Mouse (Mus musculus): Measurements from ENCODE around the gene Crebrf. TPM values are rescaled to one million over a fixed set of nuclear protein-coding genes. Genes with fewer than 3 reads are reported as not detected.

The Crebrf gene
- polyA plus RNA-seq, 1 experiment from 2014 or later, result 10.2 TPM

DNA sequence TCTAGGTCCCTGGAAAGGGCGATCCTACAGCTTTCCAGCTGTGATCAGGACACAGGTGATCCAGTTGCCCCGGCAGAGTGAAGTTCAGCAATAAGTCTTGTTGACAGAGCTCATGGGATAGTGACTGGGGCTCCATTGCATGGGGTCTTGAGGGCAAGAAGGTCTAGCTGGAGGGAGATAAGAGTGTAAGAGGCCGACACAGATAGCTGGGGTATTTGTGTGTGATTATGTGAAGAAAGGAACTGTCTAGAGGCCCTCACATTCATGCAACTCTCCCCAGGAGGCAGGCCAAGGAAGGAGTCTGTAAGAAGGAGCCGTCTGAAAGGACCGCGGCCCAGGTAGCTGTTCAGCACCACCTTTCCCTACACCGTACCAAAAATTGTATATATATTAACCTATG is 8.4 kb upstream of the Crebrf start:
- H3K27ac ChIP-seq (replicated peaks), result no peak overlapping the region
- no peak overlapping the region for H3K4me3 ChIP-seq
- H3K4me2 ChIP-seq, result no peak overlapping the region
- peaks cover 10% of the 10 kb centered on the region for H3K36me3 ChIP-seq
- peaks cover 58% of the 10 kb centered on the region for H3K4me1 ChIP-seq
- H3K9ac ChIP-seq, result no peak overlapping the region
- WGBS, result 51% methylated on average over 7 of the region's 7 CpGs
- ATAC-seq (ENCODE audit: extremely low read depth, insufficient number of reproducible peaks, low FRiP score, low TSS enrichment), result no peak
- H3K27me3 ChIP-seq (replicated peaks), result no peaks in the 10 kb centered on the region
- no peaks in the 10 kb centered on the region for H3K9me3 ChIP-seq

DNA sequence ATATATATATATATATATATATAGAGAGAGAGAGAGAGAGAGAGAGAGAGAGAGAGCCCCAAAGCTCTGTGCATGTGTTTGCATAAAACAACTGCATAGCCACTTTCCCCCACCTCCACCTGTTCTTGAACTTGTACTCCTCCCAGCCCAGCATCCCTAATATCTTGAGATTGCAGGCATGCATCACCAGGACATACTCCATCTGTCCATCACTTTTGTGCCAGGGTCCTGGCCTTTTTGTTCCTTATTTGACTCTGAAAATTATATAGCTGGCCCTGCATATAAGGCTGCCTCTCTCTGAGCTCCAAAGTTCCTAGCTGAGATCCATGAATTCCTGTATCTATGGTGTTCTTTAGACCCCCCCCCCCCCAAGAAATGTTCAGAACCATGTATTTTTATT is 7.0 kb upstream of the Crebrf start:
- Histone ChIP-seq H3K4me2 (no peak overlapping the region), H3K27me3 (replicated peaks) (no peaks in the 10 kb centered on the region), H3K36me3 (peaks cover 7% of the 10 kb centered on the region), H3K4me1 (peaks cover 45% of the 10 kb centered on the region), H3K9ac (no peak overlapping the region), H3K9me3 (no peaks in the 10 kb centered on the region), H3K27ac (replicated peaks) (no peak overlapping the region), H3K4me3 (no peak overlapping the region)
- ATAC-seq (ENCODE audit: extremely low read depth, insufficient number of reproducible peaks, low FRiP score, low TSS enrichment), result no peak

DNA sequence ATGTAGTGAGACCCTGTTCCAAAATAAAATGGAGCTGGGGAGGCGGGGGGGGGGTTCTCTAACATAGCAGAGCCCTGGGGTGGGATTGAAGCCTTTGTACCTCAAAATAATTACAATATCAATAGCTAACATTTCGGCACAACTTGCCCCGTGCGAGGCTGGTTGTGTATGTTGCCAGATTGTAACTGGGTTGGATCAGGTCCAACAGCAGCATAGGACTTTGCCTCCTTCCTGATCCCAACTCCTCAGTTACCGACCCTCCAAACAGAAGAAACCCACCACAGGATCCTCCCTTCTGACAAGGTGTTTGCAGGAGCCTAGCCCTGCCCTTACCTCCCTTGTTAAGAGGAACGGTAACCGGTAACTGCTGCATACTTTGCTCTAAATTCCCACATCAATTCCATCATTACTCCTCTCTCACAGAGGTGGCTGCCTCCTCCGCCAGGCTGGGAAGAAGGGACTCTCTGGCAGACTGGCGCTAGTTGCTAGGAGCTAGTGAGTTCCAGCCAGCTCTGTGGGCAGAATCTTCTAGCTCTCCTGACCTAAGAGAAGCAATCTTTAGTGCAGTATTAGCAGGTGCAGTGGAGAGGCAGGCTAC is 6.4 kb upstream of the Crebrf start:
- no peaks in the 10 kb centered on the region for H3K27me3 ChIP-seq (replicated peaks)
- peaks cover 47% of the 10 kb centered on the region for H3K4me1 ChIP-seq
- H3K4me3 ChIP-seq, result no peak overlapping the region
- no peak for ATAC-seq (ENCODE audit: extremely low read depth, insufficient number of reproducible peaks, low FRiP score, low TSS enrichment)
- H3K36me3 ChIP-seq, result peaks cover 6% of the 10 kb centered on the region
- H3K9me3 ChIP-seq, result no peaks in the 10 kb centered on the region
- peak overlapping the region; percentile 66 for H3K27ac ChIP-seq (replicated peaks)
- 48% methylated on average over 9 of the region's 9 CpGs for WGBS
- 0 out of 2 replicates have a peak overlapping the region, but pooled peaks have one; percentile 1 for H3K9ac ChIP-seq
- no peak overlapping the region for H3K4me2 ChIP-seq

DNA sequence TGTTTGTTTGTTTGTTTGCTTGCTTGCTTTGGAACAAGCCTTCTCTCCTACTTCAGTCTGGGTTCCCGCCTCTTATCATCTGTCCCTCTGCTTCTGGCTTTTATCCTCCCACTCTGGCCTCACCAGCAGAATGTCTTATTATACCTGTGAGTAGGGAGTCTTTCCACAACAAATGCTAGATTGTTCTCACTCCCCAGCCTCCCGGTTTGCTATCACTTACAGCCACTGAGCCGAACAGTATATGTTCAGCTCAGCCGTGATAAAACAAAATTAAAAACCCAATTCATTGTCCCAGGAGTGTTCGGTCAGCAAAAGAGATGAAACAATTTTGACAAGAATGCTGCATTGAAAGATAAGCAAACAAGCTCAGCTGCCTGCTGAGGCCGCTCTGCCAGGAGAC is 5.4 kb upstream of the Crebrf start:
- H3K4me2 ChIP-seq, result peak overlapping the region; percentile 13
- ATAC-seq (ENCODE audit: extremely low read depth, insufficient number of reproducible peaks, low FRiP score, low TSS enrichment), result no peak
- H3K27ac ChIP-seq (replicated peaks), result peak overlapping the region; percentile 66
- H3K36me3 ChIP-seq, result no peaks in the 10 kb centered on the region
- H3K4me3 ChIP-seq, result no peak overlapping the region
- H3K9me3 ChIP-seq, result no peaks in the 10 kb centered on the region
- peaks cover 56% of the 10 kb centered on the region for H3K4me1 ChIP-seq
- no peaks in the 10 kb centered on the region for H3K27me3 ChIP-seq (replicated peaks)
- H3K9ac ChIP-seq, result peak overlapping the region; percentile 56
- 16% methylated on average over 6 of the region's 6 CpGs for WGBS

DNA sequence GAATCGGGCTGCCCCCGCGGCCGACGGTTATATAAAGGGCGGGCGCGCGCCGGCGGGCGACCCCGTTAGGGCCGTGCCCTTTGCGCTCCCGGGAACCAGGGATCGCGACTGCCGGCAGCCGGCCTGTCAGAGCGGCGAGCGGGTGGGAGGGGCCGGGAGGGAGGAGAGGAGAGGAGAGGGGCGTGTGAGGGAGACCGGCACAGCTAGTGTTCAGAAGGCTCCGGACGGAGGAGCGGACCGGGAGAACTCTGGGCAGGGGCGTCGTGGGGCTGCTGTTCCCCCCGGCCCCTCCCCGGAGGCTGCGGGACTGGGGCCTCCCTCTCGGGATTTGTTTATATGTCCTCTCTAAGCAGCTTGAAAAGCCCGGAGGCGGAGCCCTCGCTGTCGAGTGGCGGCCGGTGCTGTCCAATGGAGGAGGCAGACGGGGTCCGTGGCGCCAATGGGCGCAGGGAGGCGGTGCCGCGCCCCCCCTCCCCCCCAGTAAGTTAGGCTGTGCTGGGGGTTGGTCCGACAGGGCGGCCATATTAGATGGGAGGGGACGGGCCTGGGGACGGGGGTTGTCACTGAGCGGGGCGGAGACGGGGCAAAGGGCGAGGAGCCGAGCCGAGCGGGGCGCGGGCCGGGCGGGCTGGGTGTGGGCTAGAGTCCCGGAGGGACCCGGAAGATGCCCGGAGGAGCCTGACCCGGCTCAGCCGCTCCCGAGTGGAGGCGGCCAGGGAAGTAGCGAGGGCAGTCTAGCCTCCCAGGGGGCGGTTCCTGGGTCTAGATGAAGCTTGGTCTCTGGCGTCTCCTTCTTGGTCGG is 667 bp downstream of the Crebrf start:
- peak overlapping the region; percentile 92 for H3K27ac ChIP-seq (replicated peaks)
- WGBS, result under 1% methylated on average over 45 of the region's 75 CpGs
- peak overlapping the region; percentile 91 for H3K9ac ChIP-seq
- H3K9me3 ChIP-seq, result no peaks in the 10 kb centered on the region
- peak overlapping the region; percentile 86 for H3K4me3 ChIP-seq
- H3K27me3 ChIP-seq (replicated peaks), result no peaks in the 10 kb centered on the region
- peak; percentile 95 for ATAC-seq (ENCODE audit: extremely low read depth, insufficient number of reproducible peaks, low FRiP score, low TSS enrichment)
- peak overlapping the region; percentile 83 for H3K4me2 ChIP-seq
- H3K4me1 ChIP-seq, result peaks cover 24% of the 10 kb centered on the region
- peaks cover 3% of the 10 kb centered on the region; the same call in 1 of the 2 replicates for H3K36me3 ChIP-seq

DNA sequence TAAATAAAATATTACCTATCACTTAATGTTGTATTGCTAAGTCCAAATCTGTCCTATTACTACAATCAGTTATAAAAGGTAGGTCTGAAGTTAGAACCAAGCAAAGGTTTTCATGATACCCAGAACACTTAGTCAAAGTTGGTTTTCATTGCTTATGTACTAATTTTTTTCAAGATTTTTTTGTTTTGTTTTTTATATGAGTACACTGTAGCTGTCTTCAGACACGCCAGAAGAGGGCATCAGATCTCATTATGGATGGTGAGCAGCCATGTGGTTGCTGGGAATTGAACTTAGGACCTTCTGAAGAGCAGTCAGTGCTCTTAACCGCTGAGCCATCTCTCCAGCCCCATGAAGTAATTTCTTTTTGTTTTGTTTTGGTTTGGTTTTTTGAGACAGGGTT is 2.4 kb downstream of the Crebrf start:
- no peak overlapping the region for H3K4me3 ChIP-seq
- H3K9ac ChIP-seq, result no peak overlapping the region
- 65% methylated on average over 2 of the region's 2 CpGs for WGBS
- peaks cover 3% of the 10 kb centered on the region; the same call in 1 of the 2 replicates for H3K36me3 ChIP-seq
- H3K27ac ChIP-seq (replicated peaks), result no peak overlapping the region
- H3K9me3 ChIP-seq, result no peaks in the 10 kb centered on the region
- no peak overlapping the region for H3K4me2 ChIP-seq
- ATAC-seq (ENCODE audit: extremely low read depth, insufficient number of reproducible peaks, low FRiP score, low TSS enrichment), result no peak
- no peaks in the 10 kb centered on the region for H3K27me3 ChIP-seq (replicated peaks)
- H3K4me1 ChIP-seq, result peaks cover 21% of the 10 kb centered on the region

DNA sequence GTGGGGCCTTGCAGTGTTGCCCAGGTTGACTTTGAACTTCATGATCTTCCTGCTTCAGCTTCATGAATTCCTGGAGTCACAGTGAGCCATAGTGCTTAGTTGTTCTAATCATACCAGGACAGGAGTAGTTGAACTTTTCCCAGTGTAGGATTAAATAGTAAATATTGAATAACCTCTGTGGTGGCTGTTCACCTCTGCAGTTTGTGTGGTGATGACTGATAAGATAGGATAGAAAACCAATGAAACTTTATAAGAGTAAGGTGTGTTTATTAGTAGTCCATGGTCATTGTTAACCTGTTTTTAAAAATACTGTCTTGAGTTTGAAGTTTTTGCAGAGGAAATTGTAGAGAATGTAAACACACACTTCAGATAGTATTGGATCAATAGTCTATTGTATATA is 4.0 kb downstream of the Crebrf start:
- Histone ChIP-seq H3K27me3 (replicated peaks) (no peaks in the 10 kb centered on the region), H3K9me3 (no peaks in the 10 kb centered on the region), H3K4me1 (peaks cover 16% of the 10 kb centered on the region), H3K4me2 (no peak overlapping the region), H3K9ac (no peak overlapping the region), H3K36me3 (peaks cover 3% of the 10 kb centered on the region; the same call in 1 of the 2 replicates), H3K27ac (replicated peaks) (no peak overlapping the region), H3K4me3 (no peak overlapping the region)
- ATAC-seq (ENCODE audit: extremely low read depth, insufficient number of reproducible peaks, low FRiP score, low TSS enrichment), result no peak

DNA sequence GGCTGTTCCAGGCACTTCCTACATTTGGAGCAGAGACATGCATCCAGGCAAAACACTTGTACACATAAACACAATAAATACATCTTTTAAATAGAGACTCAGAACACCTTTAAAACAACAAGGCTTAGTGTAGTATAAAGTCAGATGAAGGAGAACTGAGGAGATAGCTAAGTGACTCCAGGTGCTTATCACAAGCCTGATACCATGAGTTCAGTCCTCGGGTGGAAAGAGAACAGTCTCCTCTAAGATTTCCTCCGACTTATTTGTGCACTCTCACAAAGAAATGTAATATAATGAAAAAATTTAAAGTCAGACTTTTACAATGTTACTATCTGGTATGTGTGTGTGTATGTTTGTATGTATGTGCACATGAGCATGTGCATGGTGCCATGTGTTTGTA is 6.4 kb downstream of the Crebrf start:
- no peak for ATAC-seq (ENCODE audit: extremely low read depth, insufficient number of reproducible peaks, low FRiP score, low TSS enrichment)
- Histone ChIP-seq H3K9ac (no peak overlapping the region), H3K4me2 (no peak overlapping the region), H3K36me3 (peaks cover 3% of the 10 kb centered on the region; the same call in 1 of the 2 replicates), H3K27ac (replicated peaks) (no peak overlapping the region), H3K9me3 (no peaks in the 10 kb centered on the region), H3K4me1 (peaks cover 13% of the 10 kb centered on the region), H3K4me3 (no peak overlapping the region), H3K27me3 (replicated peaks) (no peaks in the 10 kb centered on the region)
- WGBS, result 30% methylated on average over 2 of the region's 2 CpGs

DNA sequence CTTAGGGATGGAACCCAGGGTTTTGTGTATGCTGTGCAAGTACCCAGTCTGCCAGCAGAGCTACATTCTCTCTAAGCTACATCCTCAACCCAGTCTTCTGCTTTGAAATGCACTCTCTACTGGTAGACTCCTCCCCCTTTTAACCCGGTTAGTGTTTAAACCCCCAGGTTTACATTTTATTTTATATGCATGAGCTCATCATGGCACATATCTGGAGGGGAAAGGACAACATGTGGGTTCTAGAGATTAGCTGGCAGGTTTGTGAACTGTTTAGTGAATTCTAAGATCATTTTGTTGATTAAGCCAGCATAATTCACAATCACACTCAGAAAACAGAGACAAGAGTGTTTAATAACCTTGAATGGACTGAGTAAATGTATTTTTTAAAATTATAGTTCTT is 9.3 kb downstream of the Crebrf start:
- H3K27me3 ChIP-seq (replicated peaks), result no peaks in the 10 kb centered on the region
- H3K4me2 ChIP-seq, result no peak overlapping the region
- H3K4me3 ChIP-seq, result no peak overlapping the region
- no peaks in the 10 kb centered on the region for H3K9me3 ChIP-seq
- peaks cover 13% of the 10 kb centered on the region for H3K4me1 ChIP-seq
- H3K9ac ChIP-seq, result no peak overlapping the region
- H3K27ac ChIP-seq (replicated peaks), result no peak overlapping the region
- 36% methylated on average over 1 of the region's 1 CpGs for WGBS
- no peak for ATAC-seq (ENCODE audit: extremely low read depth, insufficient number of reproducible peaks, low FRiP score, low TSS enrichment)
- peaks cover 3% of the 10 kb centered on the region; the same call in 1 of the 2 replicates for H3K36me3 ChIP-seq

DNA sequence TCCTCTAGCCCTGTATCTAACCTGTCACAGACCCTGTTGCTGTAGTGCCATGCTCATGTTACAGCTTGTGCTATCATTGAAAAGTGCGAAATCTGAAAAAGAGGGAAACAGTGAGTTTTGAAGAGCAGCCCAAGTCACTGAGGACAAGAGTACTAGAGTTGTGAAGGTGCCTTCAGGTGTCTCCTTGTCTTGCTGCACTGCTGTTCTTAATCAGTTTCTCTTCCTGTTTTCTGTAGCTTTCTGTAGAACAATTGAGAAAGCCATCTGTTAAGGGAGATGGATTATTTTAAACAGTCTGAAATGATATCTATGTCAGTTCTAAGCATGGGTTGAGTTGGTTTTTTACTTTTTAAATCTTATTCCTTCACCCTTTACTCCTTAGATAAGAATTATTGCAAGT is 11.2 kb downstream of the Crebrf start:
- WGBS, result 48% methylated on average over 1 of the region's 1 CpGs

DNA sequence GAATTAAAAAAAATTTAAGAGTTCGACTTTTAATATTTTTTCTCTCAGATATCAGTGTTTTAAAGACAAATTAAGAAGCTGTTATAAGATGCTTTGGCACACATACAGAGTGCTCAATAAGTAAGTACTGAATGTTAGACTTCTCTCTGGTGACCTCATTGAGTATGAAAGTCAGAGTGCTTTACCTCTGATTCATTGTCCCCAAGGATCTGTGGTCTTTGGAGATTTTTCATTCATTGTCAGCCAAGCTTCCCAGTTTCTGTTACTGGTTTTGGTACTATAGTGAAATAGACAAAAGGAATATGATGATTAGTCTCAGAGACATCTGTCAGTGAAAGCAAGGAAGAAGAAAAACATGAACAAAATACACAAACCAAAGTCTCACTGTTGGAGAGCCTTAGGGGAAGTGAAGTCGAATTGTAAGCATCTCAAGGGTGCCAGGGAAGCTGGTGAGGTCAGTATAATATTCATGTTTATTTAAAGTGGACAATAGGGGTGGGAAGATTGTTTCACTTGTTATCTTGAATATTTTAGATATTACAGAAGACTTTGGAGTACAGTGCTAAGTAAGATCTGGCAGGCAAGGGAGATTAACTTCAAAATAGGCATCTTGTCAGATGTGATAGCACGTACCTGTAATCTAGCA is 11.8 kb downstream of the Crebrf start:
- no peak overlapping the region for H3K27ac ChIP-seq (replicated peaks)
- no peak overlapping the region for H3K9ac ChIP-seq
- H3K27me3 ChIP-seq (replicated peaks), result no peaks in the 10 kb centered on the region
- H3K9me3 ChIP-seq, result no peaks in the 10 kb centered on the region
- H3K4me2 ChIP-seq, result no peak overlapping the region
- H3K4me1 ChIP-seq, result peaks cover 13% of the 10 kb centered on the region
- 44% methylated on average over 3 of the region's 3 CpGs for WGBS
- H3K4me3 ChIP-seq, result no peak overlapping the region
- ATAC-seq (ENCODE audit: extremely low read depth, insufficient number of reproducible peaks, low FRiP score, low TSS enrichment), result no peak
- no peaks in the 10 kb centered on the region for H3K36me3 ChIP-seq

More for the DNA sequence above, 11.2 kb downstream of the Crebrf start:
- Histone ChIP-seq H3K27ac (replicated peaks) (no peak overlapping the region), H3K36me3 (no peaks in the 10 kb centered on the region), H3K4me3 (no peak overlapping the region), H3K4me2 (no peak overlapping the region), H3K9ac (no peak overlapping the region), H3K4me1 (peaks cover 13% of the 10 kb centered on the region), H3K9me3 (no peaks in the 10 kb centered on the region), H3K27me3 (replicated peaks) (no peaks in the 10 kb centered on the region)
- ATAC-seq (ENCODE audit: extremely low read depth, insufficient number of reproducible peaks, low FRiP score, low TSS enrichment), result no peak

Data from heart, embryonic 13.5 days (tissue).